Mouse (Mus musculus) kidney, postnatal 4 days (tissue): ENCODE data around the gene Ear1.
"Not testable (repeated sequence)": the region's sequence is repeated elsewhere in the genome, so short reads cannot be mapped to it uniquely, and the experiment has no call there.

ENCODE experiments used
- DNase-seq, 2 experiments: peaks; one replicate each; pipeline ENCODE4 v3.0.0; 2021; ENCODE audit warnings: mixed read lengths in 2 of 2

Gene Ear1

DNA sequence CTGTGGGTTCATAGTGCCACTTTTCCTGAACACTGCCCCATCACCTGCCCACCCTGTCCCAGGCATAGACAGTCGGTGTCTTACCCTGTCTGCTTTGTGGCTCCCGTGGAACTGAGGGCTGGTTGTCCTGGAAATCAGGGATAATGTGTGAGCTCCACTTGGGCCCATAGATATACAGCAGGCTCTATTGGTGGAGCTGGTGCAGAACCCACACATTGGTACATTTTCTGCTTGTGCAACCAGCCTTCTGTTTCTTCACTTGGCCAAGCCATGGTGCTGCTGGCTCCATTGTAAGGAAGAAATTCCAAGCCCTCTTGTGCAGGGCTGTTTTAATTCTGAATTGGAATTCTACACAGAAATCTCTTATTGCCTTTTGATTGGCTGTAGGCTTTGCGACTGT lies at the start of gene Ear1:
Gene Ear1, minus strand, starts transcription at position 101 of the 400 bp plus-strand sequence.
- not testable (repeated sequence) for DNase-seq

DNA sequence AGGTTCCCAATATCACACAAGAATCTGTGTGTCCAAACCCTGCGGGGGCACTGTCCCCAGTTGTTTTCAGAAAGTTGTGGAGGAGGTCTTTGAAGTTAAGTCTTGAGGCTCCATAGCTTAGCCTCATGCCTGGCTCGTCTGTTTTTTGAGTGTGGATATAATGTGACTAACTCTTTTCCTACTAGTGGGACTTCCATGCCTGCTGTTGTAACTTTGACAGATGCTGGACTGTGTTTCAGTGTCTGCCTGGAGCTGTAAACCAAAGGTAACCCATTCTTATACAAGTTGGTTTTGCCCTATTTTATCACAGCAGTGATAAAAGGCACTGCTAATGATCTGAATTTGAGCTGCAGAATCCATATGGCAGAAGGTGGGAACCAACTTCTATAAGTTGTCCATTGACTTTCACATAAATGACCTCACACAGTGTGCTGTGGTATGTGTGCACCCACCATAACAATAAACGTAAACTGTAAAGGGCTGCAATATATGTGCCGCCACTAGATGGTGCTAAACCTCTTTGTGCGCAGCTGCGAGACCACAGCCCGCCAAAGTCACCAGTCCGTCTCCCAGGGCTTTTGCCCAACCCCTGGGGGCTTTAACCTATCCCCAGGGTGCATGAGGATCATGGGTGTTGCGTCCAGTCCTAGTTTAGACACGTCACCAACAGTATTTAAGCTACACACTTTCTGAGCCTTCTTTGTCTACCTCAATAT lies 49.5 kb upstream of the Ear1 start, which contains the start of gene Gm8113:
Gene Gm8113, plus strand, starts transcription at position 703 of the 716 bp plus-strand sequence.
- DNase-seq, result peak; percentile 75 to 80

DNA sequence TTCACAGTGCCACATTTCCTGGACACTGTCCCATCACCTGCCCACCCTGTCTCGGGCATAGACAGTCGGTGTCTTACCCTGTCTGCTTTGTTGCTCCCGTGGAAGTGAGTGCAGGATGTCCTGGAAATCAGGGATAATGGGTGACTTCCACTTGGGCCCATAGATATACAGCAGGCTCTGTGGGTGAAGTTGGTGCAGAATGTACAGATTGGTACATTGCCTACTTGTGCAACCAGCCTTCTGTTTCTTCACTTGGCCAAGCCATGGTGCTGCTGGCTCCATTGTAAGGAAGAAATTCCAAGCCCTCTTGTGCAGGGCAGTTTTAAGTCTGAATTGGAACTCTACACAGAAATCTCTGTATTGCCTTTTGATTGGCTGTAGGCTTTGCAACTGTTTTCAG lies 48.1 kb upstream of the Ear1 start, which contains the start of gene Ear10:
Gene Ear10, minus strand, starts transcription at position 101 of the 400 bp plus-strand sequence.
- DNase-seq, result not testable (repeated sequence)

DNA sequence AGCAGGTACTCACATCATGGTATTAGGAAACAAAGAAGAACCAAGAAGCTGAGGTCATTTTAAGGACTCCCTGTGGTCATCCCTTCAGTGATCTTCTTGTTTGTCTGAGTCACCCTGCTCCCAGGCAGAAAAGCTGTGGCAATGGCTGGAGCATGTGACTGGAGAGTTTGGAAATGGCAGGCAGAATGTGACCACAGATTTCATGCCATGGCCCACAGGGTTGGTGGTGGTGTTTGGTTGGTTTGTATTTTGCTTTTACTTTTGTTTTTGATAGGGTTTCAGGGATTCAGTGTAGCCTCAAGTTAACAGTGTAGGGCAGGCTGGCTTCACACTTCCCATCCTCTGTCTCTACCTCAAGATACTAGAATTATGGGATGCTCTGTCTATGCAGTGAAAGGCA lies 42.9 kb upstream of the Ear1 start:
- DNase-seq, result not testable (repeated sequence)

DNA sequence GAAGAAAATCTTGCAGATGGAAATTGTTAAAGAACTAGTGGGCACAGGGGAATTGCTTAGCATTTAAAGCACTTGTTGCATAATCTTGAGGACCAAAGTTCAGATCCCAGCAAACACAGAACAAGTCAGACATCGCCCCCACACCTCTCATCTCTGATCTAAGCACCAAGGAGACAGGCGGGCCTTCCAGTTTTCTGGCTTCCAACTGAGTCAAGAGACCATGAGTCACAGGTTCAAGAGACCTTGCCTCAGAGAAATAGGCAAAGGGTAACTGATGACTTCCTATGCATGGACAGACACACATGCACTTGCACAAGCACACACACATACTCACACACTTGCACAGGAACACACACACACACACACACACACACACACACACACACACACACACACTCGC lies 23.3 kb upstream of the Ear1 start:
- not testable (repeated sequence) for DNase-seq

DNA sequence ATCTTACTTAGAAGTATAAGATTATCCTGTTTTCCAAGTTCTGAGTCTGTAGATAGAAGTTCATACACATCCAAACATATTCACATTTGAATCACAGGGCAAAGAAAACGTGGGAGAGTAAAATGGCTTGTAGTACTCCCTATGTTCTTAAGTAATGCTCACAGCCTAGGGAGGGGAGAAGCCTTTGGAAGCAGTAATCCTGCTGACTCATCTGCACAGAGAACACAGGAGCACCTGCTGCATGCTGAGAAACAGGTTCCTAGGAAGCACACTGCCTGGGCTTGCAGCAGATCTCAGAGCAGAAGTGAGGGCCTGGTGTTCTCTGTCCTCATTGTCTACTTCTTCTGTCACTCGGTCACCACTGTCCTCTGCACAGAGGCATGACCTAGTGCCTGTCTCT lies 20.0 kb upstream of the Ear1 start:
- not testable (repeated sequence) for DNase-seq

DNA sequence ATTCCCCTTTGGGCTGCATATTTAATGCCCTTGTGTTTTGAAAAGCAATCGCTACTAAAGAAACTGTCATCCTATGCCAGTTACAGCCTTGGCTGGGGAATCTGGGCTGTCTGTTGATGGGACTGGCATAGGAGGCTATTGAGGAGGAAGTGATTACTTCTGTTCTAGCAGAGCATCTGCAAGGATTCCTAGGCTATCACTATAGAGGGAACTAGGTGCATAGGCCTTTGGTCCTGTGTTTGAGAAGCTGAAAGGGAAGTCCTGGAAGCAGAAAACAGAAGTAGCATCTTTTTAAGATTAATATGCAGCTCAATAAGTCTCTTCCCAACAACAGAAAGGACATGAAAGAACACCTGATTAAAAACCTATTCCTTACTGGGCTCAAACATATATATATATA lies 16.0 kb upstream of the Ear1 start:
- DNase-seq, result not testable (repeated sequence)

DNA sequence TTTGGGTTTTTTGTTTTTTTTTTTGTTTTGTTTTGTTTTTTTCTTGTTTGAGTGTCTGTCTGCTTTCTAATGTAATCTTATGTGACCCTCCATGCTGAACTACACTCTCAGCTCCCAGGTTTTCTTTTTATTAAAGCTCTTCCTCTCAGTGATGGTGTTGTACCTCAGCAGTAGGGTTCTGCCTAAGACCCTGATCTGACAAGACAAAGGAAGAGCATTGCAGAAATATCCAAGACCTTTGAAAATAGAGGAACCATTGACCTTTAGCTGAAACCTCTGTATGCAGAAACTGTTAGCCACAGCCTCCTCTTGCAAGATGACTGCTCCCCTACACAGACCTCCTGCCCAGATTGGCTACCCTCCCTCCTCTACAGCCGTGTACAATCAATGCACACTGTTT lies 10.9 kb upstream of the Ear1 start:
- not testable (repeated sequence) for DNase-seq

DNA sequence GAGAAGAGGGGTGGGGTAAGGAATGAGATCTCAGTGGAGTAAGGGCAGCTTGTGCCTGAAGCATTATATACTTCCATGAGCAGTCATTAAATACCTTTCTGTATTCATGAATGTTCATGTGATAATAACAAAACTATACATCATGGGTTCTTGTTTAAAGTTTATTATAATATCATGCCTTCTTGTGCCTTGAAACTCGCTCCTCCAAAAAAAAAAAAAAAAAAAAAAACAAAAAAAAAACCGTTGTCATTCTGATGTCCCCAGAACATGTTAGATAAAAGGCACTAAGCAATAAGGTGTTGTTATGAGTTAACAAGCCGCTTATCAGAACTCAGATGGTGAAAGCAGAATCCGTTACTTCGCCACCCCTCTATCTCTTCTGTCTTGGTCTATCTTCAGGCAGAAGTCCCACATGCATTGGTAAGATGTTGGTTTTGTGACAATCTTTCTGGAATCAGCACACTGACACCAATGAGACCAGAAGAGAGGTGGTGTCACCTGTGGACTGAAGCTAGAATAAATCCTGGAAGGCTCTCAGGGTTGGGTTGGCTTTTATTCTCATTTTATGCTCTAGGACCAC lies 4.7 kb upstream of the Ear1 start:
- not testable (repeated sequence) for DNase-seq

DNA sequence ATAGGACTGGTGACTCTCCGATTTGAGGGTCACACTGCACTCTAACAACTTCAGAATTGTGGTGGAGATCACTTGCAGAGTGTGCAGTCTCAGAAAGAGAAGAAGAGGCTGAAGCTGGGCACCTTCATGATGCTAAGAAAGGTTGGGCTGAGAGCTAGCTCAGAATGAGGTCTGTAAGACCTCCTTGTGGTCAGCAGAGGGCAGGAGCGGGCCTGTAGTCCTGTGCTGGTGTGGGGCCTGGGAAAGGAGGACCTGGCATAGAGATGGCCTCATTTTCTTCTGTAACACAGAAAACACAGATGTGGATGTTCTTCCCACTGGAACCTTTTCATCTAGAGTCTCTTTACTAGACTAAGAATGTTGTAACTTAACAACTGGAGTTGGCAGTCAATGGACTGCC lies 2.5 kb upstream of the Ear1 start:
- DNase-seq, result not testable (repeated sequence)

DNA sequence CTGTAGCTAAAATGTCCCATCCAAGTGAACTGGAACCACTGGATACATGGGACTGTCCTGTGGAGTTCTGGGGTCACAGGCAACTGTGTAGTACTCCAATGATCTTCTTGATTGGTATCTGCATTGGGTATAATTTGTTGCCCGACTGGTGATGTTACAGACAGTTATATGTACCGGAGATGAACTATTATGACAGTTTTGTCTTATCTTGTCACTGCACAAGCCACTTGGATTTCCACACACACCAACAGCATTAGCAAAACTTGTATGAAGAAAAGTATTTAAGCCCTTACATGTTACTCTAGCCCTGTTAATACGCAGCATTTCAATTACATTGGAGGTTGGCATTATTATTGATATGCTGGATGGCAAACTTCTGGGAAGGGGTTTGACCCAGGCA lies 455 bp downstream of the Ear1 start:
- DNase-seq, result not testable (repeated sequence)

DNA sequence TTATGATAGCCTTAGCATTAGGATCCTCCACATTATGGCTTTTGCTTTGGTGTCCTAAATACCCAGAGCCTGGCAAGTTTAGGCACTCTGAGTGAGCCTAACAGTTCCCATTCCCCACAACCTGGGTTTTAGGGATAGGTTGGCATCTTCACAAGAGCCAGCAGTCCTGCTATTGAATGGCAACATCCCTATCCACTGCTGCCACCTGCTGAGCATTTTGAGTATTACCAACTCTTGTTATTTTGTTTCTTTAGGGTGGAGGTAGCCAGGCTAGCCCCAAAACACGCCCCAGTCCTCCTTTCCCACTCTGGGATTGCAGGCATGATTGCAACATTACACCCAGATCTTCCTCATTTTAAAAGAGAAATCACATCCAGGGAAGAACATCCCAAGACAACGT lies 14.8 kb downstream of the Ear1 start:
- DNase-seq, result peak; percentile 9 to 21

DNA sequence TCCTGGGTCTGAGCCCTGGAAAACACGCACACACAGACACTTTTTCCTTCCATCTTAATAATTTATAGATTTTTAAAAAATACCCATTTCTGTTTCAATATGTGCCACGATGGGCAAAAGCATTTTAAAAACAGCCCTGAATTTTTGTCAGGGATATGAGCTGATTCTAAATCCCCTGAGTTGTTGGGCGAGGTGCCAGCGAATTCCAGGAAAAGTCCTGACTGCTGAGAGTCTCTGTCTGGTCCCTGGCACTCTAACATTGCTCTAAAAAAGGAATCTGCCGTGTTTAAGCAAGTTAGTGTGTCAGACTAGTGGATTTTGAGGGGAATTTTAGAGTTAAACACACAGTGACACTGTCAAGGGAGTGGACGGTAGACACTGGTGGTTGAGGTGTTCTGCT lies 15.9 kb downstream of the Ear1 start:
- peak; percentile 7 to 11 for DNase-seq

DNA sequence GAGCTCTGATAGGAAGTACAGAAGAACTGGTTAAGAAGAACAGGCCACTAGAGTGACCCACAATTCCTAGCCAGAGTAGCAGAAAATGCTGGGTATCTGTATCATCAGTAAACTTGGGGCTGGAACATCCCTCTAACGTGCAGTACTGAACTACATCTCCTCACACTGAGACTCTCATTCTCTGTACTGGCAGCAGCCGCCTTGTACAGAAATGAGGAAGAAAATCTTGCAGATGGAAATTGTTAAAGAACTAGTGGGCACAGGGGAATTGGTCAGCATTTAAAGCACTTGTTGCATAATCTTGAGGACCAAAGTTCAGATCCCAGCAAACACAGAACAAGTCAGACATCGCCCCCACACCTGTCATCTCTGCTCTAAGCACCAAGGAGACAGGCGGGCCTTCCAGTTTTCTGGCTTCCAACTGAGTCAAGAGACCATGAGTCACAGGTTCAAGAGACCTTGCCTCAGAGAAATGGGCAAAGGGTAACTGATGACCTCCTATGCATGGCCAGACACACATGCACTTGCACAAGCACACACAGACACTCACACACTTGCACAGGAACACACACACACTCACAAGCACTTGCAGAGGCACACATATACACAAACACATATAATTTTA lies 31.3 kb downstream of the Ear1 start:
- not testable (repeated sequence) for DNase-seq

DNA sequence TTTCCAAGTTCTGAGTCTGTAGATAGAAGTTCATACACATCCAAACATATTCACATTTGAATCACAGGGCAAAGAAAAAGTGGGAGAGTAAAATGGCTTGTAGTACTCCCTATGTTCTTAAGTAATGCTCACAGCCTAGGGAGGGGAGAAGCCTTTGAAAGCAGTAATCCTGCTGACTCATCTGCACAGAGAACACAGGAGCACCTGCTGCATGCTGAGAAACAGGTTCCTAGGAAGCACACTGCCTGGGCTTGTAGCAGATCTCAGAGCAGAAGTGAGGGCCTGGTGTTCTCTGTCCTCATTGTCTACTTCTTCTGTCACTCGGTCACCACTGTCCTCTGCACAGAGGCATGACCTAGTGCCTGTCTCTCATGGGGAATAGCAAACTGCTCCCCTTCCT lies 34.3 kb downstream of the Ear1 start:
- DNase-seq, result not testable (repeated sequence)

DNA sequence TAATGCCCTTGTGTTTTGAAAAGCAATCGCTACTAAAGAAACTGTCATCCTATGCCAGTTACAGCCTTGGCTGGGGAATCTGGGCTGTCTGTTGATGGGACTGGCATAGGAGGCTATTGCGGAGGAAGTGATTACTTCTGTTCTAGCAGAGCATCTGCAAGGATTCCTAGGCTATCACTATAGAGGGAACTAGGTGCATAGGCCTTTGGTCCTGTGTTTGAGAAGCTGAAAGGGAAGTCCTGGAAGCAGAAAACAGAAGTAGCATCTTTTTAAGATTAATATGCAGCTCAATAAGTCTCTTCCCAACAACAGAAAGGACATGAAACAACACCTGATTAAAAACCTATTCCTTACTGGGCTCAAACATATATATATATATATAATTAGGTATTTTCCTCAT lies 40.0 kb downstream of the Ear1 start:
- not testable (repeated sequence) for DNase-seq

DNA sequence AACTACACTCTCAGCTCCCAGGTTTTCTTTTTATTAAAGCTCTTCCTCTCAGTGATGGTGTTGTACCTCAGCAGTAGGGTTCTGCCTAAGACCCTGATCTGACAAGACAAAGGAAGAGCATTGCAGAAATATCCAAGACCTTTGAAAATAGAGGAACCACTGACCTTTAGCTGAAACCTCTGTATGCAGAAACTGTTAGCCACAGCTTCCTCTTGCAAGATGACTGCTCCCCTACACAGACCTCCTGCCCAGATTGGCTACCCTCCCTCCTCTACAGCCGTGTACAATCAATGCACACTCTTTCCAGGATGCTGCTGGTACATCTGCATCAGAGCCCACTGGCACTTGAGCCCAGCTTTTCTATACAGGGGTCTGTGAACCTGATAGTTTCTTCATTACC lies 44.9 kb downstream of the Ear1 start:
- not testable (repeated sequence) for DNase-seq

DNA sequence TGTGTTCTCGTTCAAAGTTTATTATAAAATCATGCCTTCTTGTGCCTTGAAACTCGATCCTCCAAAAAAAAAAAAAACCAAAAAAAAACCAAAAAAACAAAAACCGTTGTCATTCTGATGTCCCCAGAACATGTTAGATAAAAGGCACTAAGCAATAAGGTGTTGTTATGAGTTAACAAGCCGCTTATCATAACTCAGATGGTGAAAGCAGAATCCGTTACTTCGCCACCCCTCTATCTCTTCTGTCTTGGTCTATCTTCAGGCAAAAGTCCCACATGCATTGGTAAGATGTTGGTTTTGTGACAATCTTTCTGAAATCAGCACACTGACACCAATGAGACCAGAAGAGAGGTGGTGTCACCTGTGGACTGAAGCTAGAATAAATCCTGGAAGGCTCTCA lies 51.1 kb downstream of the Ear1 start:
- not testable (repeated sequence) for DNase-seq

DNA sequence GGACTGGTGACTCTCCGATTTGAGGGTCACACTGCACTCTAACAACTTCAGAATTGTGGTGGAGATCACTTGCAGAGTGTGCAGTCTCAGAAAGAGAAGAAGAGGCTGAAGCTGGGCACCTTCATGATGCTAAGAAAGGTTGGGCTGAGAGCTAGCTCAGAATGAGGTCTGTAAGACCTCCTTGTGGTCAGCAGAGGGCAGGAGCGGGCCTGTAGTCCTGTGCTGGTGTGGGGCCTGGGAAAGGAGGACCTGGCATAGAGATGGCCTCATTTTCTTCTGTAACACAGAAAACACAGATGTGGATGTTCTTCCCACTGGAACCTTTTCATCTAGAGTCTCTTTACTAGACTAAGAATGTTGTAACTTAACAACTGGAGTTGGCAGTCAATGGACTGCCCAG lies 53.4 kb downstream of the Ear1 start:
- not testable (repeated sequence) for DNase-seq

DNA sequence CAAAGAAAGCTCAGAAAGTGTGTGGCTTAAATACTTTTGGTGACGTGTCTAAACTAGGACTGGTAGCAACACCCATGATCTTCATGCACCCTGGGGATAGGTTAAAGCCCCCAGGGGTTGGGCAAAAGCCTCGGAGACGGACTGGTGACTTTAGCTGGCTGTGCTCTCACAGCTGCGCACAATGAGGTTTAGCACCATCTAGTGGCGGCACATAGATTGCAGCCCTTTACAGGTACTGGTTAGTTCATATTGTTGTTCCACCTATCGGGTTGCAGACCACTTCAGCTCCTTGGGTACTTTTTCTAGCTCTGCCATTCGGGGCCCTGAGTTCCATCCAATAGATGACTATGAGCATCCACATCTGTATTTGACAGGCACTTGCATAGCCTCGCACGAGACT lies 62.9 kb downstream of the Ear1 start:
- peak; percentile 30 to 33 for DNase-seq

DNA sequence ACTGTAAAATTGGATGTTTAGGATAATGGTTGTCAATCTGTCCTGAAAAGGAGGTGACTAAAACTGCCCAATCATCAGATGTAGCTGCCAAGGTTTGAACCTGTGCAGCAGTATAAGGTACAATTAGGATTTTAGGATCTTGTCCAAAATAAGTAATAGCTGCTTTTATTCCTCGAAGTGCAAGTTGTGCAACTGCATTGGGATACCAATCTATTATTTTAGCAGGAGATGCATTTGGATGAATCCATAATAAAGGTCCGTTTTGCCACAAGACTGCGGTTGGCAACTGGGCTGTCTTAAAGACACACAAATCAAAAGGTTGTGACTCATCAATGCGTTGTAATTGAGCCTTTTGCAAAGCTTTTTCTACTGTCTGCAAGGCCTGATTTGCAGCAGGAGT lies 67.2 kb downstream of the Ear1 start:
- DNase-seq, result not testable (repeated sequence)

DNA sequence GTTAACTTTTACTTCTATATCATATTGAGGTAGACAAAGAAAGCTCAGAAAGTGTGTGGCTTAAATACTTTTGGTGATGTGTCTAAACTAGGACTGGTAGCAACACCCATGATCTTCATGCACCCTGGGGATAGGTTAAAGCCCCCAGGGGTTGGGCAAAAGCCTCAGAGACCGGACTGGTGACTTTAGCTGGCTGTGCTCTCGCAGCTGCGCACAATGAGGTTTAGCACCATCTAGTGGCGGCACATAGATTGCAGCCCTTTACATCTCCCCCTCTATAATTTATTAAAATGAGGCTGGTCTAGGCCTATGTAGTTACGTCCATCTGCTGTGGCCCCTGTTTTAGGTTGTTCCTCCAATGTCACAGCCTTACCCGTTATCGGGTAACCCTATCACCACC lies 70.9 kb downstream of the Ear1 start:
- not testable (repeated sequence) for DNase-seq

DNA sequence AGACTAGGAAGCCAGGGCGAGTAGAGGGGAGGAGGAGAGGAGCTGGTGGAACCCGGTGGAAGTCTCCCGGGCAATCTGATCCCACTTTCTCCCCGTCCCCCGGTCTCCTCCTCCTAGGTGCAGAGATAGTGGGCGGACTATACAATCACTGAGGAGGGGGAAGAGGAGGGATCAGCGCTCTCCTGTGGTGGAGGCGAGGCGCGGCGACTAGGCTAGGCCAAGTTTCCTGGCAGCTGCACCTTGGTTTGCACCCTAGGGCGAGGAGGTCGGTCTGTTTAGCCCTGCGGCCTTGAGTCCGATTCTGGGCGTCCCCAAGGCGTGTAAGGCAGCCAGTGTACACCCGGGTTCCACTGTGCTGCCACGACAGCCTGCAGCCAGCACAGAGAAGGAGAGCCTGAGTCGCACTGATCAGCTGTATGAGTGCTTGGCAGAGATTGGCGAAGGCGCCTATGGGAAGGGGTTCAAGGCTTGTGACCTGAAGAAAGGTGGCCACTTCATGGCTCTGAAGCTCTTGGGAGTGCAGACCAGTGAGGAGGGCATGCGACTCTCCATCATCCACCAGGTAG lies 78.3 kb downstream of the Ear1 start:
- DNase-seq, result peak; percentile 3 to 7
